In genomic region chr3:116960414-116960813, GRCm38 (mm10) we compare ENCODE assay signal across 28 mouse cellular contexts. TPM values are rescaled to one million over a fixed set of nuclear protein-coding genes. Genes with fewer than 3 reads are reported as not detected.
DNase-seq lines count a peak whose midpoint lies in the region; ATAC-seq and TF ChIP-seq lines count a peak whose summit lies in the region.
"Had no signal": no experiment of that assay in that cellular context is flagged by ENCODE, and none has a peak within 500 bp of the region (broad histone marks: within the 10 kb centered on the region; RNA-seq: fewer than 3 reads in every experiment).

No protein-coding gene starts in this region.

- 42% methylated on average over 2 of the region's 2 CpGs for WGBS in heart, adult 2 months

- no peak overlapping the region for H3K4me3 ChIP-seq in gastrocnemius, adult 2 months
- H3K4me3 ChIP-seq in heart, adult 2 months: no peak overlapping the region
- H3K4me3 ChIP-seq: embryonic facial prominence, embryonic 10.5 days; embryonic facial prominence, embryonic 12.5 days; forebrain, embryonic 13.5 days; forebrain, embryonic 15.5 days had no signal

- H3K9ac ChIP-seq in heart, adult 2 months (ENCODE audit: low read depth, low read length): no peak overlapping the region
- H3K9ac ChIP-seq: embryonic facial prominence, embryonic 12.5 days; forebrain, embryonic 13.5 days; forebrain, embryonic 15.5 days; forebrain, postnatal 0 days had no signal

- in situ Hi-C loops in Patski (cut with MboI; ENCODE audit: low pct_unique_long_range_greater_than_20kb): no loop called here

- intact Hi-C loops in gastrocnemius, adult 2 months (cut with DNase I): loop anchor here (10.0 kb wide), 1 partner anchor 56 kb away; no protein-coding TSS in a partner anchor
- intact Hi-C loops in heart, adult 2 months (cut with DNase I): no loop called here

- CTCF ChIA-PET in Patski (lab: Charles Lee): no interaction called here

- TF ChIP-seq EP300 in heart, adult 2 months (IDR thresholded peaks at IDR 0.05; ENCODE audit: insufficient read depth, low read depth, low read length): no peak

- peak overlapping the region; percentile 31 for H3K27ac ChIP-seq in gastrocnemius, adult 2 months
- H3K27ac ChIP-seq in heart, adult 2 months: peak overlapping the region; percentile 5; the same call in 1 of the 2 replicates
- H3K27ac ChIP-seq: embryonic facial prominence, embryonic 10.5 days; embryonic facial prominence, embryonic 12.5 days; forebrain, embryonic 13.5 days; forebrain, embryonic 15.5 days had no signal

- POLR2A ChIA-PET in Patski (lab: Charles Lee): no interaction called here

- ATAC-seq in Patski: peak; percentile 70
- ATAC-seq: forebrain, embryonic 13.5 days; forebrain, embryonic 15.5 days; forebrain, postnatal 0 days had no signal

- peaks cover 17% of the 10 kb centered on the region for H3K4me1 ChIP-seq in heart, adult 2 months (ENCODE audit: control insufficient read depth, insufficient read depth, low read length)
- H3K4me1 ChIP-seq: embryonic facial prominence, embryonic 10.5 days; embryonic facial prominence, embryonic 12.5 days; forebrain, embryonic 13.5 days had no signal

- H3K36me3 ChIP-seq in heart, adult 2 months (ENCODE audit: control insufficient read depth, insufficient read depth, low read length): peaks cover 59% of the 10 kb centered on the region
- H3K36me3 ChIP-seq: embryonic facial prominence, embryonic 10.5 days; embryonic facial prominence, embryonic 12.5 days; forebrain, embryonic 15.5 days had no signal

- TF ChIP-seq POLR2A in heart, adult 2 months (IDR thresholded peaks at IDR 0.05; ENCODE audit: insufficient read depth, low read depth, low read length): no peak

- TF ChIP-seq CTCF in gastrocnemius, adult 2 months (IDR thresholded peaks at IDR 0.05): no peak
- TF ChIP-seq CTCF in heart, adult 2 months (IDR thresholded peaks at IDR 0.05): no peak
- no peak for TF ChIP-seq CTCF in Patski (IDR thresholded peaks at IDR 0.05)

- H3K27me3 ChIP-seq in heart, adult 2 months (ENCODE audit: control insufficient read depth, insufficient read depth, low read length): no peaks in the 10 kb centered on the region
- no peaks in the 10 kb centered on the region for H3K27me3 ChIP-seq in Patski
- H3K27me3 ChIP-seq: embryonic facial prominence, embryonic 12.5 days; forebrain, embryonic 13.5 days; forebrain, embryonic 15.5 days had no signal

- DNase-seq in gastrocnemius, adult 2 months: no peak
- no peak for DNase-seq in gastrocnemius, postnatal 10 days
- no peak for DNase-seq in heart, adult 2 months
- DNase-seq in heart, adult 8-10 months (ENCODE audit: low spot score): no peak
- DNase-seq in Patski (ENCODE audit: low read depth, low spot score): no peak
- DNase-seq in thymus, postnatal 0 days (ENCODE audit: low spot score): no peak
- DNase-seq in thymus, postnatal 4 days: no peak
- DNase-seq: adrenal gland, adult 2 months; adrenal gland, postnatal 10 days; adrenal gland, postnatal 25 days; cerebellum, adult 11-12 months; cerebellum, adult 2 months; cerebellum, adult 9-10 months; cerebellum, postnatal 10 days; cerebellum, postnatal 25 days; forebrain, postnatal 0 days had no signal

- peaks cover 4% of the 10 kb centered on the region for H3K79me2 ChIP-seq in heart, adult 2 months (replicated peaks; ENCODE audit: control insufficient read depth, insufficient read depth, low read length)

RNA-seq across cellular contexts. Expression of gene 4930455H04Rik, which starts 7.7 kb away (rescaled TPM):
- under 1 TPM in 1 of 2 experiments, not detected in 1; 0.18 TPM for total RNA-seq in gastrocnemius, adult 2 months (2021)
- total RNA-seq in gastrocnemius, postnatal 10 days (2021): under 1 TPM in 1 of 2 experiments, not detected in 1; 0.16 TPM
- not detected for total RNA-seq in heart, adult 2 months (2021)
- polyA plus RNA-seq in heart, adult 2 months (2012; rRNA removed): 0.16 TPM in 1 of 2 replicates, not detected in the other
- total RNA-seq in heart, adult 8-10 months (2022): not detected
- not detected for polyA plus RNA-seq in Patski (2021)
- not detected in 2 replicates for polyA plus RNA-seq in thymus, postnatal 0 days (2015; fragmentation: Nextera tagmentation; extraction: Ambion mirVana)
- total RNA-seq: adrenal gland, adult 2 months; adrenal gland, postnatal 25 days; adrenal gland, postnatal 4 days; ES-E14; forebrain, postnatal 0 days; MEL had no signal
- polyA plus RNA-seq: adrenal gland, adult 2 months; brain, embryonic 14.5 days; C2C12; cerebellum, adult 2 months; cortical plate, adult 2 months; embryonic facial prominence, embryonic 10.5 days; embryonic facial prominence, embryonic 12.5 days; embryonic facial prominence, embryonic 14.5 days; forebrain, embryonic 11.5 days; forebrain, embryonic 13.5 days; forebrain, embryonic 15.5 days; forebrain, postnatal 0 days had no signal

RNA-seq across cellular contexts. Expression of gene Palmd, which starts 8.4 kb away (rescaled TPM):
- 10 to 100 TPM; 25.3 to 37.5 TPM for total RNA-seq in gastrocnemius, adult 2 months (2021)
- 10 to 100 TPM; 31.0 to 39.0 TPM for total RNA-seq in gastrocnemius, postnatal 10 days (2021)
- total RNA-seq in heart, adult 2 months (2021): 10 to 100 TPM; 55.2 to 55.6 TPM
- polyA plus RNA-seq in heart, adult 2 months (2012; rRNA removed): 13.7 and 21.2 TPM in 2 replicates
- 10 to 100 TPM; 44.2 to 59.7 (median 53.0) TPM for total RNA-seq in heart, adult 8-10 months (2022)
- polyA plus RNA-seq in Patski (2021): 0.04 TPM
- 2.4 and 2.5 TPM in 2 replicates for polyA plus RNA-seq in thymus, postnatal 0 days (2015; fragmentation: Nextera tagmentation; extraction: Ambion mirVana)
- total RNA-seq: MEL had no signal
